Mouse (Mus musculus): Measurements from ENCODE around the gene Rhd. TPM values are rescaled to one million over a fixed set of nuclear protein-coding genes. Genes with fewer than 3 reads are reported as not detected.

The Rhd gene
- polyA plus RNA-seq, 1 experiment from 2014 or later = 1.2 TPM

DNA sequence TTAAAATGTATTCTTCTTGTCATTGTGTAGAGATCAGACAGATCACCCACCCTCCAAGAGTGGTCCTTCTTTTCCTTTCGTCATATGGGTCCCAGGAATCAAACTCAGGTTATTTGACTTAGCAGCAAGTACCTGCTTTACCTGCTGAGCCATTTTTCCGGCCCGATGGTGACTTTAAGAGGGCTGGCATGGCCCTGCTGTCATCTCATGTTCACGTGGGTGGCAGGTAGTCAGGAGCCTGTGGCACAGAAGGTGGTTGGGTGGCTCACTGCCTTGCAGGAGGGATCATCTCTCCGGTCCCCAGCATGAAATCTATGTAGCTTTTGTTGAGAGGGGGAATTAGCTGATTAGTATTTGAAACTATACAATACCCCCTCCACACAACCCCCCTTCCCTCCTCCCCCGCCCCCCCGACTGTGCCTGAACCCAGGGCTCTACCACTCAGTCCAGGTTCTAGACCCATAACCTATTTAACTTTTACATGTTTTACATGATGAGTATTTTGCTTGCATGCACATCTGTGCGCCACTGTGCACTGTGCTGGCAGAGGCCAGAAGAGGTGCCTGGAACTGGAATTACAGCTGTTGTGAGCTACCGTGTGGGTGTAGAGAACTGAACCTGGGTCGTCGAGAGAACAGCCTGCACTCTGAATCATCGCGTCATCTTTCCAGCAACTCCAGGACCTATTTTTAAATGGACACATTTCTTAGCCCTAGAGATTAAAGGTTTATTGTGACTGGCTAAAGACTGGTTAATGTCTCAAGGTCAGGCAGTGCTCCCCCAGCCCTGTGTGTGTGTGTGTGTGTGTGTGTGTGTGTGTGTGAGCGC lies 51.1 kb downstream of the Rhd start:
- peak overlapping the region; percentile 72 for H3K4me2 ChIP-seq (replicated peaks; ENCODE audit: low read depth, low read length)
- H3K27me3 ChIP-seq (ENCODE audit: control insufficient read depth, insufficient read depth, low read length) = no peaks in the 10 kb centered on the region
- no peak overlapping the region for H3K27ac ChIP-seq (ENCODE audit: low read length)
- peak overlapping the region; percentile 94 for H3K4me3 ChIP-seq (ENCODE audit: low read depth, low read length)
- no peaks in the 10 kb centered on the region for H3K9me3 ChIP-seq (ENCODE audit: control insufficient read depth, low read depth, low read length)
- 58% methylated on average over 14 of the region's 14 CpGs for WGBS
- peaks cover 4% of the 10 kb centered on the region for H3K36me3 ChIP-seq (ENCODE audit: control insufficient read depth, insufficient read depth, low read length)
- 0 out of 2 replicates have a peak overlapping the region, but pooled peaks have one; percentile 85 for H3K9ac ChIP-seq (replicated peaks; ENCODE audit: low read depth, low read length)
- peak; percentile 18; the same call in 1 of the 2 replicates for ATAC-seq (ENCODE audit: insufficient number of reproducible peaks, insufficient read depth, low FRiP score, low read depth)
- peaks cover 11% of the 10 kb centered on the region; the same call in 1 of the 2 replicates for H3K4me1 ChIP-seq (ENCODE audit: control insufficient read depth, insufficient read depth, low read length)

DNA sequence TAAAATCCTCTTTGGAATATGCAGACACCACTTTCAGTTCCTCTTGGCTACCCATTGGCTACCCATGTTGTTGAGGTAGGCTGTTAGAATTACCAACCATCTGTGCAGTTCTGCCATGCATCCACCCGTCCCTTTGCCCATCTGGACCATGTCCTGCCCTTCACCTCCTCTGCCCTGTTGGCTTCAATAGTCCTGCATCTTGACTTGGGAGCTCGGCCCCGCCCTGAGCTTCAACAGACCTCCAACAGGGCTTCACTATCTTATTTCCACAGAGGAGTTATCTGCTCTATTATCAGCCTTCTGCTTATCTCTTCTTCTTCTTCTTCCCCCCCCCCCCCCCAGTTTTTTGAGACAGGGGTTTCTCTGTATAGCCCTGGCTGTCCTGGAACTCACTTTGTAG lies 52.9 kb downstream of the Rhd start:
- no peak for ATAC-seq (ENCODE audit: insufficient number of reproducible peaks, insufficient read depth, low FRiP score, low read depth)
- H3K36me3 ChIP-seq (ENCODE audit: control insufficient read depth, insufficient read depth, low read length) = no peaks in the 10 kb centered on the region
- H3K9ac ChIP-seq (replicated peaks; ENCODE audit: low read depth, low read length) = no peak overlapping the region
- H3K4me3 ChIP-seq (ENCODE audit: low read depth, low read length) = no peak overlapping the region
- no peaks in the 10 kb centered on the region for H3K9me3 ChIP-seq (ENCODE audit: control insufficient read depth, low read depth, low read length)
- H3K27me3 ChIP-seq (ENCODE audit: control insufficient read depth, insufficient read depth, low read length) = no peaks in the 10 kb centered on the region
- no peak overlapping the region for H3K4me2 ChIP-seq (replicated peaks; ENCODE audit: low read depth, low read length)
- H3K4me1 ChIP-seq (ENCODE audit: control insufficient read depth, insufficient read depth, low read length) = peaks cover 11% of the 10 kb centered on the region; the same call in 1 of the 2 replicates
- WGBS = 76% methylated on average over 3 of the region's 3 CpGs
- no peak overlapping the region for H3K27ac ChIP-seq (ENCODE audit: low read length)

DNA sequence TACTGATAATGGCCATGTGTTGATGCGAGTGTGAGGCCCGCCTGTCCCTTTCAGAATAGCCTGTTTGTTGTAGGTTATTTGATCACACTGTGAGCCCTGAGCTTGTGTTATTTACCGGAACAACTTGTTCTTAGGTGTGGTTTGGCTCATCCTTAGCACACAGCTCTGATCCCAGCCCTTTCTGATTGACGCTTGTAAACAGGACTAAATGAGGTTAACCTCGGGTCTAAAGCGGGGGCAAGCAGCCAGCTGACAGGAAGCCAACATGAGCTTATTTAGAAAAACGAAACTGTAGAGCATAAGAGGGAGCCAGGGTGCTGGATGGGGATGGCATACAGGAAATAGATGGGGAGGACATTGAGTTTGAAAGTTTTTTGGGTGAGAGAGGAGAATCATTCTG lies 54.0 kb downstream of the Rhd start:
- no peak for ATAC-seq (ENCODE audit: insufficient number of reproducible peaks, insufficient read depth, low FRiP score, low read depth)
- no peaks in the 10 kb centered on the region for H3K9me3 ChIP-seq (ENCODE audit: control insufficient read depth, low read depth, low read length)
- peaks cover 14% of the 10 kb centered on the region for H3K4me1 ChIP-seq (ENCODE audit: control insufficient read depth, insufficient read depth, low read length)
- no peak overlapping the region for H3K4me2 ChIP-seq (replicated peaks; ENCODE audit: low read depth, low read length)
- 35% methylated on average over 7 of the region's 7 CpGs for WGBS
- H3K27ac ChIP-seq (ENCODE audit: low read length) = no peak overlapping the region
- H3K36me3 ChIP-seq (ENCODE audit: control insufficient read depth, insufficient read depth, low read length) = no peaks in the 10 kb centered on the region
- no peak overlapping the region for H3K4me3 ChIP-seq (ENCODE audit: low read depth, low read length)
- no peaks in the 10 kb centered on the region for H3K27me3 ChIP-seq (ENCODE audit: control insufficient read depth, insufficient read depth, low read length)
- no peak overlapping the region for H3K9ac ChIP-seq (replicated peaks; ENCODE audit: low read depth, low read length)

DNA sequence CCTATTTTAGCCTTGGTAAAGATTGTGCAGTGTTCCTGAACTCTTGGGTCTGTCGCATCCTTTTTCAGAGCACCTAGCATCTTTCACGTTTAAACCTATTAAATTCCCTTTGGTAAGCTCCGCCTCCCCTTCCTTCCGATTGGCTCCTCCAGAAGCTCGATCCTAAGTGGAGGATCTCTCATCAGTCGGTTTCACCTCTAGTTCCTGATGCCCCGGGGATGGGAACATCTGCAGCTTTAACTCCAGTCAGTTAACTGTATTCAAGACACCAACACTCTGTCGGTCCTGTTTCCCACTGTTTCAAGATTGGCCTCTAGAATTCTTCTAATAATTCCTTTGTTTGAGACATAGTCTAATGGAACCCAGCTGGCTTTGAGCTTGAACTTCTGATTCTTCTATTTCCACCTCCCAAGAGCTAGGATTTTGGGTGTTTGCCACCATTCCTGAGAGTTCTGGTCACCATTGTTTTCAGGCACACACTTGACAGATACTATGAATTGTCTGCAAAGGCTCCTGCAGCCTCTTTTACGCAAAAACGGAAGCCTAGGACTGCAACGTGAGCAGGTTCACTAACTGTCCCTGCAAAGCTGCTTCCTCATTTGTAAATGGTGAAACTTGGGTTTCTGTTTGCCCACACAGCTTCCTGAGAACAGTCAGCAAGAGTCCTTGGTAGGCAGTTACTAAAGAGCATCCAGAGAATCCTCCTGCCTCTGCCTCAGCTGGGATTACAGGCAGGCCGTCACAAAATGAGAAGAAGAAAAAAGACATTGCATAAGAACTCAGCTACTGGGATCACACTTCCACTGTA lies 55.6 kb downstream of the Rhd start:
- ATAC-seq (ENCODE audit: insufficient number of reproducible peaks, insufficient read depth, low FRiP score, low read depth) = no peak
- H3K27ac ChIP-seq (ENCODE audit: low read length) = no peak overlapping the region
- H3K4me1 ChIP-seq (ENCODE audit: control insufficient read depth, insufficient read depth, low read length) = peaks cover 9% of the 10 kb centered on the region
- H3K36me3 ChIP-seq (ENCODE audit: control insufficient read depth, insufficient read depth, low read length) = no peaks in the 10 kb centered on the region
- WGBS = 39% methylated on average over 12 of the region's 12 CpGs
- no peaks in the 10 kb centered on the region for H3K27me3 ChIP-seq (ENCODE audit: control insufficient read depth, insufficient read depth, low read length)
- no peak overlapping the region for H3K4me3 ChIP-seq (ENCODE audit: low read depth, low read length)
- no peak overlapping the region for H3K9ac ChIP-seq (replicated peaks; ENCODE audit: low read depth, low read length)
- no peak overlapping the region for H3K4me2 ChIP-seq (replicated peaks; ENCODE audit: low read depth, low read length)
- H3K9me3 ChIP-seq (ENCODE audit: control insufficient read depth, low read depth, low read length) = no peaks in the 10 kb centered on the region

DNA sequence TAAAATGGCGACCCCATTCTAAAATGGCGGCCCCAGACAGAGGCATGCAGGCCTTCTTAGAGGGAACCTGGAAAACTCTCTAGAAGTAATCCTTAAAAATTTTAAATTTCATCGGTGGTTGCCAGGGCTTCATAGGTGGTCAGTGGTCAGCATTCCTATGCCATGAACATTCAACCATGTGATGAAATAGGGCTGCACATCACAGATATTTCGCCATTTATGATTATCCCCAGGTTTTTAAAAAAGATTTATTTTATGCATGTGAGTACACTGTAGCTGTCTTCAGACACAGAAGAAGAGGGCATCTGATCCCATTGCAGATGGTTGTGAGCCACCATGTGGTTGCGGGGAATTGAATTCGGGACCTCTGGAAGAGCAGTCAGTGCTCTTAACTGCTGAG lies 56.3 kb downstream of the Rhd start:
- ATAC-seq (ENCODE audit: insufficient number of reproducible peaks, insufficient read depth, low FRiP score, low read depth) = no peak
- 96% methylated on average over 6 of the region's 6 CpGs for WGBS

DNA sequence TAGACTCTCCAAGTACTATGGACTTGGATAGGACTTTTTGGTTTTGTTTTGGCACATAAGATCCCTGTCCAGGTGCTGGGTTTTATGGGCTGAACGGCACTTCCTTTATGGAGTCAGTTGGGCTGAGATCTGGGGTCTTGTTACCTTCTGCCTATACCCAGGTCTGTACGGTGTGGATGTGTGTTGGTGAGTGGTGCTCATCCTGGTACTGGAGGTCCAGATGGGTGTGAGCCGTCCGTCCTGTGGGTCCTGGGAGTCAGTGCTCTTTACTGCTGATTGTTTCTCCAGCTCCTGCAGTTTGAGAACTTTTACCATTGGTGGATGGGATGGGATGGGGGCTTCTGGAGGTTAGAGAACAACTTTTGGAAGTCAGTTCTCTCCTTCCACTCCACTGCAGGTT lies 57.4 kb downstream of the Rhd start:
- Histone ChIP-seq H3K27me3 (ENCODE audit: control insufficient read depth, insufficient read depth, low read length) (no peaks in the 10 kb centered on the region), H3K4me3 (ENCODE audit: low read depth, low read length) (no peak overlapping the region), H3K4me2 (replicated peaks; ENCODE audit: low read depth, low read length) (no peak overlapping the region), H3K9me3 (ENCODE audit: control insufficient read depth, low read depth, low read length) (no peaks in the 10 kb centered on the region), H3K9ac (replicated peaks; ENCODE audit: low read depth, low read length) (no peak overlapping the region), H3K4me1 (ENCODE audit: control insufficient read depth, insufficient read depth, low read length) (peaks cover 13% of the 10 kb centered on the region), H3K27ac (ENCODE audit: low read length) (no peak overlapping the region), H3K36me3 (ENCODE audit: control insufficient read depth, insufficient read depth, low read length) (peaks cover 17% of the 10 kb centered on the region)
- 96% methylated on average over 4 of the region's 4 CpGs for WGBS
- ATAC-seq (ENCODE audit: insufficient number of reproducible peaks, insufficient read depth, low FRiP score, low read depth) = no peak

More for the DNA sequence above, 56.3 kb downstream of the Rhd start:
- Histone ChIP-seq H3K4me2 (replicated peaks; ENCODE audit: low read depth, low read length) (no peak overlapping the region), H3K27me3 (ENCODE audit: control insufficient read depth, insufficient read depth, low read length) (no peaks in the 10 kb centered on the region), H3K4me1 (ENCODE audit: control insufficient read depth, insufficient read depth, low read length) (peaks cover 11% of the 10 kb centered on the region), H3K4me3 (ENCODE audit: low read depth, low read length) (no peak overlapping the region), H3K9ac (replicated peaks; ENCODE audit: low read depth, low read length) (no peak overlapping the region), H3K9me3 (ENCODE audit: control insufficient read depth, low read depth, low read length) (no peaks in the 10 kb centered on the region), H3K36me3 (ENCODE audit: control insufficient read depth, insufficient read depth, low read length) (peaks cover 6% of the 10 kb centered on the region), H3K27ac (ENCODE audit: low read length) (no peak overlapping the region)

DNA sequence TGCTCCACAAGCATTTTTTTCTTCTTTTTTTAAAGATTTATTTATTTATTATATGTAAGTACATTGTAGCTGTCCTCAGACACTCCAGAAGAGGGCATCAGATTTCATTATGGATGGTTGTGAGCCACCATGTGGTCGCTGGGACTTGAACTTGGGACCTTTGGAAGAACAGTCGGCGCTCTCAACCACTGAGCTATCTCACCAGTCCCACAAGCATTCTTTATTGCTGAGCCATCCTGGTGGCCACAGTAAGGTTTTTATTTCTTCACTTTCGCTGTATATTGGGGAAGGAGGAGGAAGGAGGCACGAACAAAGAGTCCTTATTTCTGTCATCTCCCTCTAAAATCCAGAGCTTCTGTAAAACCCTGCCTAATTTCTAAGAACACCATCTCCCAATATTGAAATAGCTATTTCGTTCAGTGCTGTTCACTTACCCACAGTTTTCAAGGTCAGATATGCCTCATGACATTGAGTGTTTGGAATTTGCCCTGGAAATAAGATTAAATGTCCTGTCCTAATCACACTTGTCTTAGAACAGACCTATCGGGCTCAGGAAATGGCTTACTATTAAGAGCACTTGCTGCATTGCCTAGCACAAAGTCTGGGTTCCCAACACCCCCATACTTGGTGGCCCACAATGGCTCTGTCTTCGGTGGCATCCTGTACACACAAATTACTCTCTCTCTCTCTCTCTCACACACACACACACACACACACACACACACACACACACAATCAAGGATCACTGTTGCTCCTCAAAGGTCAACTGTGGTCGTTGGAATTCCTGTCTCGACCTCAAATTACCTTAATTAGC lies 58.0 kb downstream of the Rhd start:
- 61% methylated on average over 10 of the region's 10 CpGs for WGBS
- H3K27me3 ChIP-seq (ENCODE audit: control insufficient read depth, insufficient read depth, low read length) = no peaks in the 10 kb centered on the region
- H3K4me2 ChIP-seq (replicated peaks; ENCODE audit: low read depth, low read length) = peak overlapping the region; percentile 95
- H3K9ac ChIP-seq (replicated peaks; ENCODE audit: low read depth, low read length) = 0 out of 2 replicates have a peak overlapping the region, but pooled peaks have one; percentile 42
- H3K4me3 ChIP-seq (ENCODE audit: low read depth, low read length) = peak overlapping the region; percentile 100
- H3K27ac ChIP-seq (ENCODE audit: low read length) = peak overlapping the region; percentile 80; the same call in 1 of the 2 replicates
- H3K4me1 ChIP-seq (ENCODE audit: control insufficient read depth, insufficient read depth, low read length) = peaks cover 13% of the 10 kb centered on the region
- no peaks in the 10 kb centered on the region for H3K9me3 ChIP-seq (ENCODE audit: control insufficient read depth, low read depth, low read length)
- no peak for ATAC-seq (ENCODE audit: insufficient number of reproducible peaks, insufficient read depth, low FRiP score, low read depth)
- peaks cover 22% of the 10 kb centered on the region for H3K36me3 ChIP-seq (ENCODE audit: control insufficient read depth, insufficient read depth, low read length)

DNA sequence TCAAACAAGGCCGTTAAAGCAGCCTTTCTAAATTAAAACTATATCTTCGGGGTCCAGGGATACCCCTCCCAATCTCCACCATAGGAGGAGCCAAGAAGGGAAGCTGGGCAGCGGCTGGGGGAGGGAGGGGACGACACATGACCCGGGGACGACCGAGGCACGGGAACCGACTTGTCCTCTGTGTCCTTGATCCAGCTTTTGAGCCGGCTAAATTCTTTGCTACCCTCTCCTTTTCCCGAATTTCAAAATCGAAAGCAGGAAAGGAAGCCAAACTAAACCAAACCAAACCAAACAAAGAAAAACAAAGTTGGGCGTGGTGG lies 58.5 kb downstream of the Rhd start:
- 1% methylated on average over 13 of the region's 13 CpGs for WGBS
- H3K9ac ChIP-seq (replicated peaks; ENCODE audit: low read depth, low read length) = peak overlapping the region; percentile 42; the same call in 1 of the 2 replicates
- peaks cover 13% of the 10 kb centered on the region for H3K4me1 ChIP-seq (ENCODE audit: control insufficient read depth, insufficient read depth, low read length)
- peak overlapping the region; percentile 80 for H3K27ac ChIP-seq (ENCODE audit: low read length)
- H3K4me2 ChIP-seq (replicated peaks; ENCODE audit: low read depth, low read length) = peak overlapping the region; percentile 95
- H3K36me3 ChIP-seq (ENCODE audit: control insufficient read depth, insufficient read depth, low read length) = peaks cover 28% of the 10 kb centered on the region
- no peaks in the 10 kb centered on the region for H3K9me3 ChIP-seq (ENCODE audit: control insufficient read depth, low read depth, low read length)
- no peaks in the 10 kb centered on the region for H3K27me3 ChIP-seq (ENCODE audit: control insufficient read depth, insufficient read depth, low read length)
- peak; percentile 54; the same call in 1 of the 2 replicates for ATAC-seq (ENCODE audit: insufficient number of reproducible peaks, insufficient read depth, low FRiP score, low read depth)
- H3K4me3 ChIP-seq (ENCODE audit: low read depth, low read length) = peak overlapping the region; percentile 100
